Mouse (Mus musculus) brain, embryonic 14.5 days (tissue): Measurements from ENCODE around the gene Gpc3.

Experiments
- CTCF ChIP-seq: fragments of 200-500 bp; IDR thresholded peaks from 2 replicates; pipeline ENCODE4 v1.5.1; 2012; ENCODE audit warnings: inconsistent platforms, mild to moderate bottlenecking, moderate library complexity, borderline replicate concordance; ENCODE audit not compliant: insufficient read depth, insufficient read length; ENCODE audit errors: extremely low read depth
- POLR2A ChIP-seq: fragments of 200-500 bp; IDR thresholded peaks from 2 replicates; pipeline ENCODE4 v1.6.1; 2012; ENCODE audit warnings: mild to moderate bottlenecking, inconsistent platforms, borderline replicate concordance; ENCODE audit not compliant: poor library complexity, insufficient read depth, insufficient read length, severe bottlenecking; ENCODE audit errors: extremely low read depth

DNA sequence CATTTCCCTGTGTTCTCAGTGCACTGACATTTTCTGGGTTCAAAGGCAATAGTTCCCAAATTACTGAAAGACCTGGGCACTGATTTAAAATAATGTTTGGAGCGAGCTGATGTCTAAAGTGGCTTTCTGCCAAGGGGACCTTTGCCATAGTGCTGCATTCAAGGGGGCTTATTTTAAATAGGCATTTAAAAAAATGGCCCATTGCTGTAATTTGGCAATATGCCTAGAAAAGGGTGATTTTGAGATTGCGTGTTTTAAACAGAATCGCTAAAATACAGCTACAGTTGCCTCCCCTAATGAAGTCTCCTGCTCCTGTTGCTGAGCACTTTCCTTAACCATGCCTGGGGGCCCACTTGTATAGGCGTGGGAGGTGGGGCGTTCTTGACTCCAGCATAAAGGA, 174.3 kb downstream of the Gpc3 start:
- no peak for TF ChIP-seq CTCF
- TF ChIP-seq POLR2A, result no peak
